Mouse (Mus musculus) lung, adult 2 months (tissue): ENCODE data around the gene Bbs4.

Experiments used
- CTCF ChIP-seq: fragments of 200-500 bp; IDR thresholded peaks from 2 replicates; pipeline ENCODE4 v1.5.1; 2011; ENCODE audit warnings: mild to moderate bottlenecking, low read length, control low read depth; ENCODE audit not compliant: insufficient read depth
- POLR2A ChIP-seq: fragments of 200-500 bp; IDR thresholded peaks from 2 replicates; pipeline ENCODE4 v1.6.1; 2011; ENCODE audit warnings: low read depth, mild to moderate bottlenecking, control low read depth, low read length, borderline replicate concordance; ENCODE audit errors: extremely low read depth

GRCm38 (mm10) chr9:59340002-59340401 is 13.3 kb downstream of the Bbs4 start:
- TF ChIP-seq POLR2A = no peak
- TF ChIP-seq CTCF = peak; percentile 46; the same call in 1 of the 2 replicates
